Mouse (Mus musculus): ENCODE results near the gene Lrfn1.
"Not testable (repeated sequence)": the region's sequence is repeated elsewhere in the genome, so short reads cannot be mapped to it uniquely, and the experiment has no call there.

Gene Lrfn1

GRCm38 (mm10) chr7:28492310-28492709, 40.5 kb downstream of the Lrfn1 start:
- in situ Hi-C loops (cut with MboI; ENCODE audit: unreplicated experiment in 2 of 2): loop anchor here in 1 of 2 experiments (25.0 kb wide), 1 partner anchor 1070 kb away; no protein-coding TSS in a partner anchor

GRCm38 (mm10) chr7:28495426-28495825, 43.6 kb downstream of the Lrfn1 start:
- in situ Hi-C loops (cut with MboI; ENCODE audit: unreplicated experiment in 2 of 2): loop anchor here in 1 of 2 experiments (25.0 kb wide), 1 partner anchor 1067 kb away; no protein-coding TSS in a partner anchor

- in situ Hi-C loops (cut with MboI; ENCODE audit: unreplicated experiment in 2 of 2): no loop called here
Measured at GRCm38 (mm10) chr7:28505585-28505984, 53.8 kb downstream of the Lrfn1 start.

GRCm38 (mm10) chr7:28509121-28509520, 57.3 kb downstream of the Lrfn1 start:
- in situ Hi-C loops (cut with MboI; ENCODE audit: unreplicated experiment in 2 of 2): not testable (repeated sequence)

GRCm38 (mm10) chr7:28510405-28510974, 58.7 kb downstream of the Lrfn1 start, which contains the start of gene Ifnl2:
TSS of gene Ifnl2 (minus strand) at chr7:28510455.
- in situ Hi-C loops (cut with MboI; ENCODE audit: unreplicated experiment in 2 of 2): not testable (repeated sequence)

- in situ Hi-C loops (cut with MboI; ENCODE audit: unreplicated experiment in 2 of 2): no loop called here
Measured at GRCm38 (mm10) chr7:28511441-28511840, 59.7 kb downstream of the Lrfn1 start.

All from v-Abl transformed pro-B cells (cell line).